Mouse (Mus musculus): ENCODE data around the gene Pdhx. TPM values are rescaled to one million over a fixed set of nuclear protein-coding genes. Genes with fewer than 3 reads are reported as not detected.

Pdhx gene
- total RNA-seq (2023): 9.5 TPM

DNA sequence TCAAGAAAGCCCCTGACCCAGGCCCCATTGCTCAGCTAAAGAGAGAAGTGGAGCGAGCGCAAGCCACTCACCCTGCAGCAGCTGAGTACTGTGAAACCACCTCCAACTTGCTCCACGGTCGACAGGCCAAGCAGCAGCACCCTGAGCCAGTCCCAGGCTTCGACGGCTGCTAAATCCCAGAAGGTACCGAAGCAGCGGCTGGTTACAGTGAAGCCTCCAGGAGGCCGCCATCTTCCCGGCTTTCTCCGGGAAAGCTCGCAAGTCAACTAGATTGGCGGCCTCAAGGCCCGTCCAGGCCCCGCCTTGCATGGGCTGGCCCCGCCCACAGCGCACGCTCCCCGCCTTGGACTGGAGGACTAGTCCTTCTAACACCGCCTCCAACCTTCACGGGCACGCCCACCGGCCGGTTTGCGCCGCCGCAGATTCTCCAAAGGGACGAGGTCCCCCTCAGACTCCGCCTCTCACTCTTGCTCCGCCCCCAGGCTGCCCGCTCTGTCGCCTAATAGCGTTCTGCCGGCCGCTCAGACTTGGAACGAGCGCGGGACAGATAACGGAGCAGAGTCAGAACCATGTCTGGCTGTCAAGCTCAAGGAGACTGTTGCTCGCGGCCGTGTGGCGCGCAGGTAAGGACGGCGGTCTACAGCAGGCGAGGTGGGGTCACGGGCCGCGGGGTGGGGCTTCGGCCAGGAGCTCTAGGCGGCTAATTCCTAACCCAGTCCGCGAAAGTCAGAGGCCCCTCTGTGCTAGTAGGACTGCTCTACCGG, at the start of gene Pdhx, which contains the start of gene Apip:
Gene Pdhx, minus strand, starts transcription at position 295 of the 764 bp plus-strand sequence.
Gene Apip, plus strand, starts transcription at position 457 of the 764 bp plus-strand sequence.

Other genes with a start within 250 kb of the Pdhx start
- gene Cd44, start 171.8 kb downstream of the Pdhx start, total RNA-seq (2023): 48.4 TPM
- 13.2 TPM for gene Apip, start 162 bp upstream of the Pdhx start, total RNA-seq (2023)
- gene Ehf, start 229.8 kb upstream of the Pdhx start, total RNA-seq (2023): 0.23 TPM

All from CD4-positive naive resting alpha-beta T cell, adult 76 days (primary cell).